ENCODE assay signal across 13 mouse cellular contexts in the genomic region with DNA sequence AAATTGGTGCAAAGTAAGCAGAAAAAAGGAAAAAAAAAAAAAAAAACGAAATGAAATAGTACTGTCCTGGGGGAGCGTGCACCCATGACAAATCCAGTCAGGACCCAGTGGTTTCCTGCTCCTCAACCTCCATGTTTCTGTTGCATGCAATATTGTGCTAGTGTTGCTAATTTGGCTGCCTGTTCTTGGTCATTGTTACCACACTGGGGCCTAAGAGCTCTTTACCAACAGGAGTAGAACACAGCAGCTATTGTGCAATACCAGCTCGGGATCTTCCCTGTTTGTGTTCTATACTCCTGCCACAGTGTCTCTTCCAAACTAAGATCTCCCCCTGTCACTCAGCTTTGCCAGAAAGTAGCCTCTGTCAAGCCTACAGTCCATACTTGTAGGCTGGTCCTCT. TPM values are rescaled to one million over a fixed set of nuclear protein-coding genes. Genes with fewer than 3 reads are reported as not detected.
A peak's percentile ranks its signal among the peaks of the same experiment; 100 is the strongest.
DNase-seq lines count a peak whose midpoint lies in the region; ATAC-seq and TF ChIP-seq lines count a peak whose summit lies in the region.
"Had no signal": no experiment of that assay in that cellular context is flagged by ENCODE, and none has a peak within 500 bp of the region (broad histone marks: within the 10 kb centered on the region; RNA-seq: fewer than 3 reads in every experiment).

No protein-coding gene starts in this region.

- no peak for ATAC-seq in liver, embryonic 11.5 days (replicated peaks; ENCODE audit: low FRiP score)
- ATAC-seq in granulocyte monocyte progenitor cell, adult 5-6 weeks (replicated peaks; ENCODE audit: poor library complexity, severe bottlenecking) = peak; percentile 98
- ATAC-seq in megakaryocyte progenitor cell, adult 5-6 weeks (replicated peaks; ENCODE audit: poor library complexity) = peak; percentile 97
- no peak for ATAC-seq in hindbrain, embryonic 13.5 days (ENCODE audit: low FRiP score)
- ATAC-seq: activated CD4-positive, CD25-positive, alpha-beta regulatory T cell, adult 4 months had no signal

- H3K4me1 ChIP-seq in liver, adult 2 months (ENCODE audit: control insufficient read depth, insufficient read depth, low read length) = peaks cover 9% of the 10 kb centered on the region
- H3K4me1 ChIP-seq in liver, embryonic 11.5 days (replicated peaks; ENCODE audit: control insufficient read depth, insufficient read depth, low read length) = 0 out of 2 replicates have a peak, but pooled peaks cover 6% of the 10 kb centered on the region
- peaks cover 6% of the 10 kb centered on the region for H3K4me1 ChIP-seq in hindbrain, embryonic 13.5 days (replicated peaks)
- H3K4me1 ChIP-seq: hindbrain, embryonic 12.5 days had no signal

- peak; percentile 70 for DNase-seq in heart, adult 11 months
- DNase-seq in heart, postnatal 36 days = no peak
- DNase-seq in liver, adult 2 months (ENCODE audit: extremely low read depth, low read depth, low spot score) = peak; percentile 80
- no peak for DNase-seq in liver, embryonic 11.5 days (ENCODE audit: low spot score)
- DNase-seq in natural killer cell, adult 2 months (ENCODE audit: low spot score in 2 of 2) = no peak

- intact Hi-C loops in heart, postnatal 36 days (cut with DNase I) = loop anchor here (2.0 kb wide), 1 partner anchor 23 kb away; no protein-coding TSS in a partner anchor

- no peak overlapping the region for H3K9ac ChIP-seq in liver, adult 2 months (ENCODE audit: low read depth, low read length)
- no peak overlapping the region for H3K9ac ChIP-seq in liver, embryonic 11.5 days (ENCODE audit: low read depth, low read length)
- H3K9ac ChIP-seq in hindbrain, embryonic 13.5 days = no peak overlapping the region
- H3K9ac ChIP-seq: hindbrain, embryonic 12.5 days; neural tube, embryonic 15.5 days had no signal

- no peaks in the 10 kb centered on the region for H3K79me2 ChIP-seq in liver, adult 2 months (ENCODE audit: control insufficient read depth, insufficient read depth, low read length)

- peak overlapping the region; percentile 55 for H3K27ac ChIP-seq in liver, adult 2 months (replicated peaks; ENCODE audit: insufficient read depth, low read depth, low read length)
- no peak overlapping the region for H3K27ac ChIP-seq in liver, embryonic 11.5 days (ENCODE audit: low read depth, low read length)
- H3K27ac ChIP-seq in hindbrain, embryonic 13.5 days = no peak overlapping the region
- H3K27ac ChIP-seq: hindbrain, embryonic 12.5 days; midbrain, embryonic 10.5 days had no signal

- no peaks in the 10 kb centered on the region for H3K27me3 ChIP-seq in liver, adult 2 months (ENCODE audit: control insufficient read depth, insufficient read depth, low read length)
- no peaks in the 10 kb centered on the region for H3K27me3 ChIP-seq in liver, embryonic 11.5 days (replicated peaks; ENCODE audit: control insufficient read depth, insufficient read depth, low read length)
- H3K27me3 ChIP-seq in hindbrain, embryonic 13.5 days = no peaks in the 10 kb centered on the region
- H3K27me3 ChIP-seq: hindbrain, embryonic 12.5 days; neural tube, embryonic 15.5 days had no signal

- H3K9me3 ChIP-seq in liver, embryonic 11.5 days (ENCODE audit: control insufficient read depth, low read length) = no peaks in the 10 kb centered on the region
- no peaks in the 10 kb centered on the region for H3K9me3 ChIP-seq in hindbrain, embryonic 13.5 days
- H3K9me3 ChIP-seq: hindbrain, embryonic 12.5 days; midbrain, embryonic 10.5 days; neural tube, embryonic 15.5 days had no signal

- no peak overlapping the region for H3K4me3 ChIP-seq in liver, adult 2 months (ENCODE audit: insufficient read depth, low read depth, low read length)
- H3K4me3 ChIP-seq in liver, embryonic 11.5 days (ENCODE audit: low read depth, low read length) = no peak overlapping the region
- no peak overlapping the region for H3K4me3 ChIP-seq in hindbrain, embryonic 13.5 days
- H3K4me3 ChIP-seq: erythroblast, embryonic 14.5 days; hindbrain, embryonic 12.5 days; midbrain, embryonic 10.5 days; neural tube, embryonic 15.5 days had no signal

- H3K4me2 ChIP-seq in liver, embryonic 11.5 days = no peak overlapping the region
- no peak overlapping the region for H3K4me2 ChIP-seq in hindbrain, embryonic 13.5 days
- H3K4me2 ChIP-seq: hindbrain, embryonic 12.5 days; neural tube, embryonic 15.5 days had no signal

- TF ChIP-seq CTCF in liver, adult 2 months (IDR thresholded peaks at IDR 0.05; ENCODE audit: low read depth, low read length) = no peak

- no peak for TF ChIP-seq POLR2A in liver, adult 2 months (IDR thresholded peaks at IDR 0.05; ENCODE audit: extremely low read depth, insufficient read depth, low read length)

- 39% methylated on average over 3 of the region's 3 CpGs for WGBS in liver, adult 2 months
- WGBS in liver, embryonic 11.5 days = 62% methylated on average over 3 of the region's 3 CpGs
- 77% methylated on average over 3 of the region's 3 CpGs for WGBS in hindbrain, embryonic 13.5 days

- no peaks in the 10 kb centered on the region for H3K36me3 ChIP-seq in liver, adult 2 months (ENCODE audit: control insufficient read depth, insufficient read depth, low read length)
- no peaks in the 10 kb centered on the region for H3K36me3 ChIP-seq in liver, embryonic 11.5 days (ENCODE audit: control insufficient read depth, insufficient read depth, low read length)
- no peaks in the 10 kb centered on the region for H3K36me3 ChIP-seq in hindbrain, embryonic 13.5 days
- H3K36me3 ChIP-seq: hindbrain, embryonic 12.5 days; midbrain, embryonic 10.5 days; neural tube, embryonic 15.5 days had no signal

RNA-seq across cellular contexts. Expression of a gene that starts 9.7 kb away (rescaled TPM):
- total RNA-seq in heart, postnatal 36 days (2021) = 10 to 100 TPM; 87.0 to 90.2 TPM
- total RNA-seq in liver, adult 2 months (2014; rRNA removed) = 38.6 and 42.0 TPM in 2 replicates
- polyA plus RNA-seq in liver, adult 2 months (2012; rRNA removed) = 41.2 and 48.4 TPM in 2 replicates
- polyA plus RNA-seq in liver, embryonic 11.5 days (2014; fragmentation: Nextera tagmentation; extraction: Ambion mirVana) = 72.6 and 75.2 TPM in 2 replicates
- 115 and 136 TPM in 2 replicates for total RNA-seq in granulocyte monocyte progenitor cell, adult 5-6 weeks (2014; fragmentation: Nextera tagmentation)
- total RNA-seq in granulocyte monocyte progenitor cell, adult 5-6 weeks (2017) = 78.7 and 79.8 TPM in 2 replicates
- 187 and 189 TPM in 2 replicates for total RNA-seq in megakaryocyte progenitor cell, adult 5-6 weeks (2015)
- 65.5 and 71.7 TPM in 2 replicates for total RNA-seq in megakaryocyte progenitor cell, adult 5-6 weeks (2017)
- 39.2 and 45.3 TPM in 2 replicates for polyA plus RNA-seq in hindbrain, embryonic 13.5 days (2015; fragmentation: Nextera tagmentation; extraction: Ambion mirVana)

Comparison
In these comparisons a context has a peak if more than half of its experiments do, and no peak if none do; other contexts are left out.
1. DNase-seq: peak in heart, adult 11 months (single experiment) and liver, adult 2 months (single experiment); none in heart, postnatal 36 days (0 of 2), liver, embryonic 11.5 days (single experiment) and natural killer cell, adult 2 months (0 of 2).
2. ATAC-seq: peak in granulocyte monocyte progenitor cell, adult 5-6 weeks (single experiment) and megakaryocyte progenitor cell, adult 5-6 weeks (single experiment); none in liver, embryonic 11.5 days (single experiment) and hindbrain, embryonic 13.5 days (single experiment).